ENCODE assay signal across 18 mouse cellular contexts in the genomic region with DNA sequence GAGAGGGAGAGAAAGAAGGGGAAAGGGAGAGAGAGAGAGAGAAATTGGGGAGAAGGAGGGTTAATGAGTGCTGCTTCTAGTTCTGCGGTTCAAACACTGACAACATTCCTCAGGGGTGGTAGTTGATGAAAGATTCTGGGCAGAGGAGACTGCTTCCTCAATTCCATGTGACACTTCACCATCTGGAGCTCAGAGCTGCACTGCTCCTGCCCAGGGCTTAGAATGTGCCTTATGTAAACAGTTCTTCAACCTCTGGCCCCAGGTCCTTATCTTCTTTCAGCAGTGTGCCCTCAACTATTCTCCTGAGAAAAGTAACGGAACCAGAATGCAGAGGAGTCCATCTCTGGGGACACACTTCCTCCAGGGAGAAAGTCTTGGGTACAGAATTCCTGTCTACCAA. TPM values are rescaled to one million over a fixed set of nuclear protein-coding genes. Genes with fewer than 3 reads are reported as not detected.
DNase-seq lines count a peak whose midpoint lies in the region; ATAC-seq and TF ChIP-seq lines count a peak whose summit lies in the region.
"Had no signal": no experiment of that assay in that cellular context is flagged by ENCODE, and none has a peak within 500 bp of the region (broad histone marks: within the 10 kb centered on the region; RNA-seq: fewer than 3 reads in every experiment).

No protein-coding gene starts in this region.

- no peaks in the 10 kb centered on the region for H3K36me3 ChIP-seq in stomach, postnatal 0 days (ENCODE audit: control insufficient read depth, insufficient read depth, low read length)
- H3K36me3 ChIP-seq: hindbrain, embryonic 12.5 days; liver, embryonic 13.5 days had no signal

- no peaks in the 10 kb centered on the region for H3K4me1 ChIP-seq in stomach, postnatal 0 days (replicated peaks; ENCODE audit: control insufficient read depth, insufficient read depth)
- H3K4me1 ChIP-seq: hindbrain, embryonic 12.5 days; liver, embryonic 13.5 days had no signal

- ATAC-seq in erythroid progenitor cell, adult 5-6 weeks (replicated peaks; ENCODE audit: low FRiP score, poor library complexity, severe bottlenecking): no peak
- no peak for ATAC-seq in stomach, postnatal 0 days (ENCODE audit: low FRiP score, low TSS enrichment)
- ATAC-seq: intestine, postnatal 0 days had no signal

- H3K27ac ChIP-seq in stomach, postnatal 0 days (replicated peaks): no peak overlapping the region
- H3K27ac ChIP-seq: heart, adult 2 months; hindbrain, embryonic 12.5 days; liver, embryonic 13.5 days had no signal

- WGBS in stomach, postnatal 0 days: 20% methylated on average over 2 of the region's 2 CpGs

- no peaks in the 10 kb centered on the region for H3K27me3 ChIP-seq in stomach, postnatal 0 days (ENCODE audit: control insufficient read depth, insufficient read depth, low read length)
- H3K27me3 ChIP-seq: CH12.LX; hindbrain, embryonic 12.5 days; liver, embryonic 13.5 days had no signal

- H3K4me2 ChIP-seq in stomach, postnatal 0 days (replicated peaks; ENCODE audit: low read depth): no peak overlapping the region
- H3K4me2 ChIP-seq: hindbrain, embryonic 12.5 days; liver, embryonic 13.5 days; midbrain, embryonic 11.5 days had no signal

- TF ChIP-seq CTCF in brain, embryonic 14.5 days (IDR thresholded peaks at IDR 0.05; ENCODE audit: borderline replicate concordance, extremely low read depth, insufficient read depth, insufficient read length): no peak
- TF ChIP-seq CTCF in stomach, postnatal 0 days (IDR thresholded peaks at IDR 0.05; ENCODE audit: low read depth): no peak

- TF ChIP-seq EP300 in stomach, postnatal 0 days (optimal IDR thresholded peaks at IDR 0.05): no peak

- TF ChIP-seq POLR2A in brain, embryonic 14.5 days (IDR thresholded peaks at IDR 0.05; ENCODE audit: borderline replicate concordance, extremely low read depth, insufficient read depth, insufficient read length, poor library complexity, severe bottlenecking): no peak

- intact Hi-C loops in heart, postnatal 10 days (cut with DNase I): no loop called here
- intact Hi-C loops in heart, postnatal 36 days (cut with DNase I): no loop called here

- no peak overlapping the region for H3K4me3 ChIP-seq in stomach, postnatal 0 days (ENCODE audit: low read depth, low read length)
- H3K4me3 ChIP-seq: heart, adult 2 months; hindbrain, embryonic 12.5 days; liver, embryonic 13.5 days; myocyte had no signal

- H3K9ac ChIP-seq in stomach, postnatal 0 days (ENCODE audit: low read length): no peak overlapping the region
- H3K9ac ChIP-seq: hindbrain, embryonic 12.5 days; liver, embryonic 13.5 days had no signal

- H3K9me3 ChIP-seq in stomach, postnatal 0 days (ENCODE audit: control insufficient read depth, low read length): no peaks in the 10 kb centered on the region
- H3K9me3 ChIP-seq: hindbrain, embryonic 12.5 days; liver, embryonic 13.5 days had no signal

- peak; percentile 31 to 36 for DNase-seq in heart, postnatal 10 days
- no peak for DNase-seq in heart, postnatal 36 days
- DNase-seq in NIH3T3 (ENCODE audit: low read depth): peak; percentile 20
- peak; percentile 25 for DNase-seq in brain, embryonic 14.5 days (ENCODE audit: low read depth)
- peak; percentile 6 for DNase-seq in lung, postnatal 14 days
- DNase-seq in stomach, postnatal 0 days (ENCODE audit: low spot score): no peak
- DNase-seq: cerebellum, postnatal 10 days; heart, adult 2 months; kidney, postnatal 10 days; layer of hippocampus, adult 9-11 months; liver, embryonic 13.5 days; right cerebral cortex, adult 18-20 months had no signal

RNA-seq across cellular contexts. Expression of gene Stpg2, which starts 43.3 kb away (rescaled TPM):
- not detected for total RNA-seq in heart, postnatal 10 days (2021)
- total RNA-seq in heart, postnatal 36 days (2021): not detected
- polyA plus RNA-seq in brain, embryonic 14.5 days (2012; rRNA removed): 0.03 and 0.04 TPM in 2 replicates
- not detected in 2 replicates for total RNA-seq in erythroid progenitor cell, adult 5-6 weeks (2015; ENCODE audit: low replicate concordance)
- not detected in 2 replicates for total RNA-seq in erythroid progenitor cell, adult 5-6 weeks (2017; ENCODE audit: low replicate concordance)
- polyA plus RNA-seq in stomach, postnatal 0 days (2015; fragmentation: Nextera tagmentation; extraction: Ambion mirVana): not detected in 2 replicates
- total RNA-seq: CH12.LX; heart, adult 2 months had no signal
- polyA plus RNA-seq: heart, adult 2 months; hindbrain, embryonic 12.5 days; intestine, postnatal 0 days; liver, embryonic 13.5 days; myocyte had no signal

Comparison
In these comparisons a context has a peak if more than half of its experiments do, and no peak if none do; other contexts are left out.
1. DNase-seq: peak in heart, postnatal 10 days (2 of 2), NIH3T3 (single experiment), brain, embryonic 14.5 days (single experiment) and lung, postnatal 14 days (single experiment); none in heart, postnatal 36 days (0 of 2) and stomach, postnatal 0 days (single experiment).